Mouse (Mus musculus): ENCODE results near the gene Ascc1. TPM values are rescaled to one million over a fixed set of nuclear protein-coding genes. Genes with fewer than 3 reads are reported as not detected.
"Not testable (repeated sequence)": the region's sequence is repeated elsewhere in the genome, so short reads cannot be mapped to it uniquely, and the experiment has no call there.

The Ascc1 gene
- polyA plus RNA-seq, 1 experiment from 2014 or later = 36.2 TPM

GRCm38 (mm10) chr10:59980815-59981244, 21.8 kb upstream of the Ascc1 start:
- peak overlapping the region; percentile 24 for H3K27ac ChIP-seq
- no peak overlapping the region for H3K4me3 ChIP-seq
- WGBS = 71% methylated on average over 6 of the region's 6 CpGs
- no peak for DNase-seq (ENCODE audit: low spot score)
- H3K9me3 ChIP-seq = no peaks in the 10 kb centered on the region
- H3K4me1 ChIP-seq = peaks cover 52% of the 10 kb centered on the region
- H3K36me3 ChIP-seq = peaks cover 4% of the 10 kb centered on the region
- H3K27me3 ChIP-seq (ENCODE audit: insufficient read depth, poor library complexity, severe bottlenecking) = no peaks in the 10 kb centered on the region

- peaks cover 9% of the 10 kb centered on the region for H3K36me3 ChIP-seq
- WGBS = 68% methylated on average over 4 of the region's 4 CpGs
- no peak for DNase-seq (ENCODE audit: low spot score)
- no peaks in the 10 kb centered on the region for H3K9me3 ChIP-seq
- no peak overlapping the region for H3K4me3 ChIP-seq
- peak overlapping the region; percentile 24 for H3K27ac ChIP-seq
- H3K27me3 ChIP-seq (ENCODE audit: insufficient read depth, poor library complexity, severe bottlenecking) = no peaks in the 10 kb centered on the region
- H3K4me1 ChIP-seq = peaks cover 52% of the 10 kb centered on the region
Measured at GRCm38 (mm10) chr10:59981336-59981735, 21.3 kb upstream of the Ascc1 start.

GRCm38 (mm10) chr10:59981792-59982191, 20.8 kb upstream of the Ascc1 start:
- Histone ChIP-seq H3K36me3 (peaks cover 11% of the 10 kb centered on the region), H3K4me3 (no peak overlapping the region), H3K27ac (0 out of 2 replicates have a peak overlapping the region, but pooled peaks have one; percentile 24), H3K9me3 (no peaks in the 10 kb centered on the region), H3K4me1 (peaks cover 48% of the 10 kb centered on the region), H3K27me3 (ENCODE audit: insufficient read depth, poor library complexity, severe bottlenecking) (no peaks in the 10 kb centered on the region)
- no peak for DNase-seq (ENCODE audit: low spot score)
- 76% methylated on average over 9 of the region's 9 CpGs for WGBS

- Histone ChIP-seq H3K4me3 (no peak overlapping the region), H3K27me3 (ENCODE audit: insufficient read depth, poor library complexity, severe bottlenecking) (no peaks in the 10 kb centered on the region), H3K27ac (no peak overlapping the region; the same call in 1 of the 2 replicates), H3K4me1 (peaks cover 44% of the 10 kb centered on the region), H3K36me3 (peaks cover 17% of the 10 kb centered on the region), H3K9me3 (no peaks in the 10 kb centered on the region)
- DNase-seq (ENCODE audit: low spot score) = no peak
- 78% methylated on average over 12 of the region's 12 CpGs for WGBS
Measured at GRCm38 (mm10) chr10:59982379-59982873, 20.2 kb upstream of the Ascc1 start.

- Histone ChIP-seq H3K27ac (no peak overlapping the region), H3K36me3 (peaks cover 54% of the 10 kb centered on the region), H3K4me3 (no peak overlapping the region), H3K4me1 (peaks cover 19% of the 10 kb centered on the region), H3K9me3 (no peaks in the 10 kb centered on the region), H3K27me3 (ENCODE audit: insufficient read depth, poor library complexity, severe bottlenecking) (peaks cover 6% of the 10 kb centered on the region; the same call in 1 of the 2 replicates)
- no peak for DNase-seq (ENCODE audit: low spot score)
- 76% methylated on average over 4 of the region's 4 CpGs for WGBS
Measured at GRCm38 (mm10) chr10:59988036-59988435, 14.6 kb upstream of the Ascc1 start.

- DNase-seq (ENCODE audit: low spot score) = no peak
- 95% methylated on average over 9 of the region's 9 CpGs for WGBS
- H3K36me3 ChIP-seq = peaks cover 69% of the 10 kb centered on the region
Measured at GRCm38 (mm10) chr10:59990393-59990792, 12.2 kb upstream of the Ascc1 start.

GRCm38 (mm10) chr10:59991262-59991880, 11.2 kb upstream of the Ascc1 start:
- 60% methylated on average over 9 of the region's 9 CpGs for WGBS
- Histone ChIP-seq H3K27me3 (ENCODE audit: insufficient read depth, poor library complexity, severe bottlenecking) (peaks cover 6% of the 10 kb centered on the region; the same call in 1 of the 2 replicates), H3K4me1 (peaks cover 19% of the 10 kb centered on the region), H3K9me3 (no peaks in the 10 kb centered on the region), H3K36me3 (peaks cover 70% of the 10 kb centered on the region), H3K4me3 (no peak overlapping the region), H3K27ac (no peak overlapping the region)
- DNase-seq (ENCODE audit: low spot score) = no peak

More at GRCm38 (mm10) chr10:59990393-59990792, 12.2 kb upstream of the Ascc1 start:
- no peak overlapping the region for H3K27ac ChIP-seq
- H3K9me3 ChIP-seq = no peaks in the 10 kb centered on the region
- H3K4me3 ChIP-seq = no peak overlapping the region
- H3K4me1 ChIP-seq = peaks cover 19% of the 10 kb centered on the region
- peaks cover 6% of the 10 kb centered on the region; the same call in 1 of the 2 replicates for H3K27me3 ChIP-seq (ENCODE audit: insufficient read depth, poor library complexity, severe bottlenecking)

GRCm38 (mm10) chr10:59992024-59992423, 10.6 kb upstream of the Ascc1 start:
- H3K4me3 ChIP-seq = no peak overlapping the region
- WGBS = 69% methylated on average over 8 of the region's 8 CpGs
- H3K27me3 ChIP-seq (ENCODE audit: insufficient read depth, poor library complexity, severe bottlenecking) = peaks cover 6% of the 10 kb centered on the region; the same call in 1 of the 2 replicates
- H3K27ac ChIP-seq = no peak overlapping the region
- peaks cover 19% of the 10 kb centered on the region for H3K4me1 ChIP-seq
- no peaks in the 10 kb centered on the region for H3K9me3 ChIP-seq
- H3K36me3 ChIP-seq = peaks cover 68% of the 10 kb centered on the region
- no peak for DNase-seq (ENCODE audit: low spot score)

- H3K36me3 ChIP-seq = peaks cover 50% of the 10 kb centered on the region
- H3K4me3 ChIP-seq; H3K27me3 ChIP-seq (ENCODE audit: insufficient read depth, poor library complexity, severe bottlenecking); DNase-seq (ENCODE audit: low spot score); H3K9me3 ChIP-seq; H3K27ac ChIP-seq: not testable (repeated sequence)
- WGBS = 89% methylated on average over 2 of the region's 3 CpGs
- H3K4me1 ChIP-seq = peaks cover 19% of the 10 kb centered on the region
Measured at GRCm38 (mm10) chr10:59993813-59994212, 8.8 kb upstream of the Ascc1 start.

GRCm38 (mm10) chr10:59995889-59996288, 6.7 kb upstream of the Ascc1 start:
- Histone ChIP-seq H3K4me1 (peaks cover 19% of the 10 kb centered on the region), H3K4me3 (no peak overlapping the region), H3K36me3 (peaks cover 37% of the 10 kb centered on the region), H3K9me3 (no peaks in the 10 kb centered on the region), H3K27ac (no peak overlapping the region), H3K27me3 (ENCODE audit: insufficient read depth, poor library complexity, severe bottlenecking) (no peaks in the 10 kb centered on the region)
- DNase-seq (ENCODE audit: low spot score) = no peak
- 91% methylated on average over 6 of the region's 6 CpGs for WGBS

- 18% methylated on average over 7 of the region's 7 CpGs for WGBS
- Histone ChIP-seq H3K4me1 (peaks cover 9% of the 10 kb centered on the region), H3K27ac (no peak overlapping the region), H3K4me3 (no peak overlapping the region), H3K36me3 (peaks cover 34% of the 10 kb centered on the region), H3K27me3 (ENCODE audit: insufficient read depth, poor library complexity, severe bottlenecking) (no peaks in the 10 kb centered on the region), H3K9me3 (no peaks in the 10 kb centered on the region)
- DNase-seq (ENCODE audit: low spot score) = no peak
Measured at GRCm38 (mm10) chr10:59997591-59997990, 5.0 kb upstream of the Ascc1 start.

- H3K4me1 ChIP-seq = peaks cover 12% of the 10 kb centered on the region
- H3K4me3 ChIP-seq = no peak overlapping the region
- no peaks in the 10 kb centered on the region for H3K9me3 ChIP-seq
- H3K27me3 ChIP-seq (ENCODE audit: insufficient read depth, poor library complexity, severe bottlenecking) = no peaks in the 10 kb centered on the region
- H3K36me3 ChIP-seq = peaks cover 30% of the 10 kb centered on the region
- H3K27ac ChIP-seq = no peak overlapping the region
- 86% methylated on average over 3 of the region's 3 CpGs for WGBS
- no peak for DNase-seq (ENCODE audit: low spot score)
Measured at GRCm38 (mm10) chr10:59999057-59999456, 3.5 kb upstream of the Ascc1 start.

GRCm38 (mm10) chr10:60001663-60002062, 942 bp upstream of the Ascc1 start:
- WGBS = 86% methylated on average over 8 of the region's 8 CpGs
- H3K27ac ChIP-seq = not testable (repeated sequence)

More at GRCm38 (mm10) chr10:60001663-60002062, 942 bp upstream of the Ascc1 start:
- peaks cover 12% of the 10 kb centered on the region for H3K4me1 ChIP-seq
- not testable (repeated sequence) for H3K27me3 ChIP-seq (ENCODE audit: insufficient read depth, poor library complexity, severe bottlenecking); H3K9me3 ChIP-seq; DNase-seq (ENCODE audit: low spot score)
- H3K36me3 ChIP-seq = peaks cover 11% of the 10 kb centered on the region; the same call in 1 of the 2 replicates
- peak overlapping the region; percentile 80; the same call in 1 of the 2 replicates for H3K4me3 ChIP-seq
